Mouse (Mus musculus) MEL (cell line): ENCODE measurements around the gene Exosc1.
A peak's percentile ranks its signal among the peaks of the same experiment; 100 is the strongest.

Experiments
- GATA1 ChIP-seq: IDR thresholded peaks from 2 replicates; pipeline ENCODE4 v1.6.1; 2011; ENCODE audit warnings: low read depth, low read length, improper control_type of control experiment
- POLR2AphosphoS2 ChIP-seq: IDR thresholded peaks from 2 replicates; pipeline ENCODE4 v1.6.1; 2011; ENCODE audit warnings: low read length, improper control_type of control experiment
- RAD21 ChIP-seq: IDR thresholded peaks from 2 replicates; pipeline ENCODE4 v1.6.1; 2011; ENCODE audit warnings: mild to moderate bottlenecking, low read depth, low read length, improper control_type of control experiment

DNA sequence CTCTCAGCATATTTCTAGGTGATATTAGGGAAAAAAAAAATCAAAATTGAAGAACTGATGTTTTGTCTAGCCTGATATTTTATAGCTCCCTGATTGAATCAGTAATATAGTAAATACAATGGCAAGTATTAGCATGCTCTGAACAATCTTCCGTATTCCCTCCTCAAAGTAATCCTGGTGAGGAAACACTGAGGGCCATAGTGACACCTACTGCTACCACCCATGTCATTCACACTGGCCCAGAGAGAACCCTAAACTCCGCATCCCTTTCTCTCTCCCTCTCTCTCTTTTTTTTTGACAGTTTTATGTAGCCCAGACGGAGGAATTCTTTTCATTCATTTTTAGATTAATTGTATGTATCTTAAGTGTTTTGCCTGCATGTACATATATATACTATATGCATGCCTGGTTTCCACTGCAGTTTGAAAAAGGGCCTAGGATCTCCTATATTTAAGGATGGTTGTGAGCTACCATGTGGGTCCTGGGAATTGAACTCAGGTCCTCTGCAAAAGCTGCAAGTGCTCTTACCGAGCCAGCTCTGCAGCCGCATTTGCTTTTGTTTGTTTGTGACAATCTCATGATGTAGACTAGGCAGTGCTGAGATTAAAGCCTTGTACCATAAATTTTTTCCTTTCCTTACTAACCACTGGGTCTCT, 12.7 kb downstream of the Exosc1 start:
- TF ChIP-seq POLR2AphosphoS2 (0 out of 2 replicates have a peak, but pooled peaks have one; percentile 68), RAD21 (no peak), GATA1 (no peak)
